Mouse (Mus musculus): ENCODE results near the gene Prkaa2. TPM values are rescaled to one million over a fixed set of nuclear protein-coding genes. Genes with fewer than 3 reads are reported as not detected.

Gene Prkaa2
- polyA plus RNA-seq, 1 experiment from 2014 or later, result 6.3 TPM

DNA sequence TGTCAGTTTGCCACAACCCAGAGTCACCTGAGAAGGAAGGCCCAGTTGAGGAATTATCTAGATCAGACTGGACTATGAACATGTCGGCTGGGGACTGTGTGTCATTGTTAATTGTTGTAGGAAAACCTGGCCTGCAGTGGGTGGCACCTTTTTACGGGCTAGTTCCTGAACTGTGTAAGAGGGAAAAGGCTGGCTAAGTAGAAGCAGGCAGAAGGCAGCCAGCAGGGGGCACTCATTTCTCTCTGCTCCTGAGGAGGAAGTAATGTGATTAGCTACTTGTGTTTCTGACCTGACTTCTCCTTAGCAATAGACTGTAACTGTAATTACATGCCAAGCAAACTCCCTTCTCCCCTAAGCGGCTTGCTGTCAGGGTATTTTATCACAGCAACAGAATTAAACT, 38.7 kb downstream of the Prkaa2 start:
- H3K27ac ChIP-seq (ENCODE audit: low read length), result peak overlapping the region; percentile 30; the same call in 1 of the 2 replicates
- H3K4me2 ChIP-seq (ENCODE audit: low read depth, low read length), result no peak overlapping the region
- 28% methylated on average over 3 of the region's 3 CpGs for WGBS

GRCm38 (mm10) chr4:105051291-105051690, 58.4 kb downstream of the Prkaa2 start:
- WGBS, result 96% methylated on average over 5 of the region's 5 CpGs
- Histone ChIP-seq H3K36me3 (ENCODE audit: control insufficient read depth, insufficient read depth, low read length) (no peaks in the 10 kb centered on the region), H3K4me1 (ENCODE audit: control insufficient read depth, insufficient read depth, low read length) (peaks cover 4% of the 10 kb centered on the region; the same call in 1 of the 2 replicates), H3K9ac (ENCODE audit: low read depth, low read length) (no peak overlapping the region), H3K27me3 (replicated peaks; ENCODE audit: control insufficient read depth, insufficient read depth, low read length) (no peaks in the 10 kb centered on the region), H3K9me3 (ENCODE audit: control insufficient read depth, low read length) (no peaks in the 10 kb centered on the region), H3K4me2 (ENCODE audit: low read depth, low read length) (no peak overlapping the region), H3K4me3 (ENCODE audit: low read length) (no peak overlapping the region), H3K27ac (ENCODE audit: low read length) (no peak overlapping the region)
- no peak for ATAC-seq

More for the DNA sequence above, 38.7 kb downstream of the Prkaa2 start:
- peak; percentile 100 for ATAC-seq
- H3K4me1 ChIP-seq (ENCODE audit: control insufficient read depth, insufficient read depth, low read length), result peaks cover 4% of the 10 kb centered on the region; the same call in 1 of the 2 replicates
- H3K4me3 ChIP-seq (ENCODE audit: low read length), result no peak overlapping the region
- H3K36me3 ChIP-seq (ENCODE audit: control insufficient read depth, insufficient read depth, low read length), result no peaks in the 10 kb centered on the region
- H3K9me3 ChIP-seq (ENCODE audit: control insufficient read depth, low read length), result no peaks in the 10 kb centered on the region
- H3K9ac ChIP-seq (ENCODE audit: low read depth, low read length), result no peak overlapping the region
- no peaks in the 10 kb centered on the region for H3K27me3 ChIP-seq (replicated peaks; ENCODE audit: control insufficient read depth, insufficient read depth, low read length)

DNA sequence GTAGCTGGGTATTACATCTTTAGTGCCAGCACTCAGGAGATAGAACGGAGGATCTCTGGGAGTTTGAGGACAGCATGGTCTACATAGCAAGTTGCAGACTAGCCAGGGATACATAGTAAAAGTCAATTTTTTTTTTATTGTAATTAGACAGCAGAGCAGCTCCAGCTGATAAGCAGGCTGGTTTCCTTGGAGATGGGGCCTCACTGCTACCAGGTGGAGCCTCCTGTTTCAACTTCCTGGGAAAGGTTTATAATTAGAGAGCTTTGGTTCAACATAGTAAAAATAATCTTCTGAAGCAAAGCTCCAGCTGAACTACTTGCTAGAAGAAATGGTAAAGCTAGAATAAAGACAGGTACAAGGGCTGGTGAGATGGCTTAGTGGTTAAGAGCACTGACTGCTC, 59.6 kb downstream of the Prkaa2 start:
- WGBS, result 62% methylated on average over 1 of the region's 1 CpGs
- H3K4me1 ChIP-seq (ENCODE audit: control insufficient read depth, insufficient read depth, low read length), result peaks cover 4% of the 10 kb centered on the region; the same call in 1 of the 2 replicates
- no peak overlapping the region for H3K4me2 ChIP-seq (ENCODE audit: low read depth, low read length)
- H3K4me3 ChIP-seq (ENCODE audit: low read length), result no peak overlapping the region
- no peaks in the 10 kb centered on the region for H3K9me3 ChIP-seq (ENCODE audit: control insufficient read depth, low read length)
- H3K27ac ChIP-seq (ENCODE audit: low read length), result no peak overlapping the region
- H3K36me3 ChIP-seq (ENCODE audit: control insufficient read depth, insufficient read depth, low read length), result no peaks in the 10 kb centered on the region
- ATAC-seq, result 0 out of 2 replicates have a peak, but pooled peaks have one; percentile 23
- no peaks in the 10 kb centered on the region for H3K27me3 ChIP-seq (replicated peaks; ENCODE audit: control insufficient read depth, insufficient read depth, low read length)
- no peak overlapping the region for H3K9ac ChIP-seq (ENCODE audit: low read depth, low read length)

GRCm38 (mm10) chr4:105034259-105034658, 75.4 kb downstream of the Prkaa2 start:
- no peak for ATAC-seq
- Histone ChIP-seq H3K4me3 (ENCODE audit: low read length) (no peak overlapping the region), H3K4me2 (ENCODE audit: low read depth, low read length) (no peak overlapping the region), H3K4me1 (ENCODE audit: control insufficient read depth, insufficient read depth, low read length) (0 out of 2 replicates have a peak, but pooled peaks cover 2% of the 10 kb centered on the region), H3K36me3 (ENCODE audit: control insufficient read depth, insufficient read depth, low read length) (no peaks in the 10 kb centered on the region), H3K9me3 (ENCODE audit: control insufficient read depth, low read length) (no peaks in the 10 kb centered on the region), H3K27ac (ENCODE audit: low read length) (no peak overlapping the region), H3K27me3 (replicated peaks; ENCODE audit: control insufficient read depth, insufficient read depth, low read length) (no peaks in the 10 kb centered on the region), H3K9ac (ENCODE audit: low read depth, low read length) (no peak overlapping the region)

- no peak for ATAC-seq
- Histone ChIP-seq H3K27me3 (replicated peaks; ENCODE audit: control insufficient read depth, insufficient read depth, low read length) (no peaks in the 10 kb centered on the region), H3K9me3 (ENCODE audit: control insufficient read depth, low read length) (no peaks in the 10 kb centered on the region), H3K4me1 (ENCODE audit: control insufficient read depth, insufficient read depth, low read length) (0 out of 2 replicates have a peak, but pooled peaks cover 2% of the 10 kb centered on the region), H3K27ac (ENCODE audit: low read length) (no peak overlapping the region), H3K36me3 (ENCODE audit: control insufficient read depth, insufficient read depth, low read length) (no peaks in the 10 kb centered on the region), H3K4me3 (ENCODE audit: low read length) (no peak overlapping the region), H3K4me2 (ENCODE audit: low read depth, low read length) (no peak overlapping the region), H3K9ac (ENCODE audit: low read depth, low read length) (no peak overlapping the region)
- WGBS, result 60% methylated on average over 7 of the region's 7 CpGs
These were observed 76.5 kb downstream of the Prkaa2 start for GRCm38 (mm10) chr4:105033153-105033552.

- no peak overlapping the region for H3K4me3 ChIP-seq (ENCODE audit: low read length)
- 0 out of 2 replicates have a peak, but pooled peaks cover 2% of the 10 kb centered on the region for H3K4me1 ChIP-seq (ENCODE audit: control insufficient read depth, insufficient read depth, low read length)
- no peaks in the 10 kb centered on the region for H3K9me3 ChIP-seq (ENCODE audit: control insufficient read depth, low read length)
- WGBS, result 47% methylated on average over 8 of the region's 8 CpGs
- H3K9ac ChIP-seq (ENCODE audit: low read depth, low read length), result no peak overlapping the region
- no peaks in the 10 kb centered on the region for H3K27me3 ChIP-seq (replicated peaks; ENCODE audit: control insufficient read depth, insufficient read depth, low read length)
- H3K4me2 ChIP-seq (ENCODE audit: low read depth, low read length), result no peak overlapping the region
- H3K27ac ChIP-seq (ENCODE audit: low read length), result no peak overlapping the region
- no peak for ATAC-seq
- H3K36me3 ChIP-seq (ENCODE audit: control insufficient read depth, insufficient read depth, low read length), result no peaks in the 10 kb centered on the region
These were observed 78.6 kb downstream of the Prkaa2 start for GRCm38 (mm10) chr4:105031104-105031503.

GRCm38 (mm10) chr4:105027278-105027677, 82.4 kb downstream of the Prkaa2 start:
- no peak for ATAC-seq
- Histone ChIP-seq H3K27me3 (replicated peaks; ENCODE audit: control insufficient read depth, insufficient read depth, low read length) (no peaks in the 10 kb centered on the region), H3K4me2 (ENCODE audit: low read depth, low read length) (no peak overlapping the region), H3K4me3 (ENCODE audit: low read length) (no peak overlapping the region), H3K9me3 (ENCODE audit: control insufficient read depth, low read length) (no peaks in the 10 kb centered on the region), H3K27ac (ENCODE audit: low read length) (no peak overlapping the region), H3K4me1 (ENCODE audit: control insufficient read depth, insufficient read depth, low read length) (0 out of 2 replicates have a peak, but pooled peaks cover 2% of the 10 kb centered on the region), H3K9ac (ENCODE audit: low read depth, low read length) (no peak overlapping the region), H3K36me3 (ENCODE audit: control insufficient read depth, insufficient read depth, low read length) (no peaks in the 10 kb centered on the region)
- 80% methylated on average over 6 of the region's 6 CpGs for WGBS

- Histone ChIP-seq H3K4me3 (ENCODE audit: low read length) (no peak overlapping the region), H3K9me3 (ENCODE audit: control insufficient read depth, low read length) (no peaks in the 10 kb centered on the region), H3K27ac (ENCODE audit: low read length) (no peak overlapping the region), H3K9ac (ENCODE audit: low read depth, low read length) (no peak overlapping the region), H3K36me3 (ENCODE audit: control insufficient read depth, insufficient read depth, low read length) (no peaks in the 10 kb centered on the region), H3K4me2 (ENCODE audit: low read depth, low read length) (no peak overlapping the region), H3K4me1 (ENCODE audit: control insufficient read depth, insufficient read depth, low read length) (no peaks in the 10 kb centered on the region), H3K27me3 (replicated peaks; ENCODE audit: control insufficient read depth, insufficient read depth, low read length) (no peaks in the 10 kb centered on the region)
- no peak for ATAC-seq
- 83% methylated on average over 4 of the region's 4 CpGs for WGBS
These were observed 93.6 kb downstream of the Prkaa2 start for GRCm38 (mm10) chr4:105016006-105016613.

DNA sequence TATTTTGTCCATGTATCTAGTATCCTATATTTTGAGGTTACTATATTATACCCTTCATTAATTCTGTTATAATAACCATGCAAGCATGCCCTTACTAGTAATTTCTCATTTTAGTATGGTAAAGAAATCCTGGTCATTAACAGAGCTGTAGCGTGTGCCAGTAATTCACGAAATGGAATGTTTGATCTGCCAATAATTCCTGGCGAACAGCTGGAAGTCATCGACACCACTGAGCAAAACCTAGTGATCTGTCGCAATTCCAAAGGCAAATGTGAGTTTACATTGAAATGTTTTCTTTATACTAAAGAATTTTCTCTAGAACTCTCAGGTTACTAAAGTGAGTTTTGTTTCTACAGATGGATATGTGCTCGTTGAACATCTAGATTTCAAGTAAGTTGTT, 94.2 kb downstream of the Prkaa2 start:
- Histone ChIP-seq H3K27ac (ENCODE audit: low read length) (no peak overlapping the region), H3K36me3 (ENCODE audit: control insufficient read depth, insufficient read depth, low read length) (no peaks in the 10 kb centered on the region), H3K9ac (ENCODE audit: low read depth, low read length) (no peak overlapping the region), H3K27me3 (replicated peaks; ENCODE audit: control insufficient read depth, insufficient read depth, low read length) (no peaks in the 10 kb centered on the region), H3K9me3 (ENCODE audit: control insufficient read depth, low read length) (no peaks in the 10 kb centered on the region), H3K4me2 (ENCODE audit: low read depth, low read length) (no peak overlapping the region), H3K4me1 (ENCODE audit: control insufficient read depth, insufficient read depth, low read length) (no peaks in the 10 kb centered on the region), H3K4me3 (ENCODE audit: low read length) (no peak overlapping the region)
- 68% methylated on average over 6 of the region's 6 CpGs for WGBS
- no peak for ATAC-seq

- Histone ChIP-seq H3K27ac (ENCODE audit: low read length) (no peak overlapping the region), H3K4me3 (ENCODE audit: low read length) (no peak overlapping the region), H3K4me2 (ENCODE audit: low read depth, low read length) (no peak overlapping the region), H3K27me3 (replicated peaks; ENCODE audit: control insufficient read depth, insufficient read depth, low read length) (no peaks in the 10 kb centered on the region), H3K4me1 (ENCODE audit: control insufficient read depth, insufficient read depth, low read length) (no peaks in the 10 kb centered on the region), H3K9me3 (ENCODE audit: control insufficient read depth, low read length) (no peaks in the 10 kb centered on the region), H3K9ac (ENCODE audit: low read depth, low read length) (no peak overlapping the region), H3K36me3 (ENCODE audit: control insufficient read depth, insufficient read depth, low read length) (no peaks in the 10 kb centered on the region)
- no peak for ATAC-seq
- whole genome bisulfite sequencing, result 92% methylated on average over 7 of the region's 7 CpGs
These were observed 96.0 kb downstream of the Prkaa2 start for GRCm38 (mm10) chr4:105013718-105014117.

Measured in intestine, embryonic 16.5 days (tissue).